Mouse (Mus musculus): ENCODE measurements around the gene Slc22a4. TPM values are rescaled to one million over a fixed set of nuclear protein-coding genes. Genes with fewer than 3 reads are reported as not detected.

Slc22a4 gene
- polyA plus RNA-seq, 1 experiment from 2014 or later = 0.26 TPM

DNA sequence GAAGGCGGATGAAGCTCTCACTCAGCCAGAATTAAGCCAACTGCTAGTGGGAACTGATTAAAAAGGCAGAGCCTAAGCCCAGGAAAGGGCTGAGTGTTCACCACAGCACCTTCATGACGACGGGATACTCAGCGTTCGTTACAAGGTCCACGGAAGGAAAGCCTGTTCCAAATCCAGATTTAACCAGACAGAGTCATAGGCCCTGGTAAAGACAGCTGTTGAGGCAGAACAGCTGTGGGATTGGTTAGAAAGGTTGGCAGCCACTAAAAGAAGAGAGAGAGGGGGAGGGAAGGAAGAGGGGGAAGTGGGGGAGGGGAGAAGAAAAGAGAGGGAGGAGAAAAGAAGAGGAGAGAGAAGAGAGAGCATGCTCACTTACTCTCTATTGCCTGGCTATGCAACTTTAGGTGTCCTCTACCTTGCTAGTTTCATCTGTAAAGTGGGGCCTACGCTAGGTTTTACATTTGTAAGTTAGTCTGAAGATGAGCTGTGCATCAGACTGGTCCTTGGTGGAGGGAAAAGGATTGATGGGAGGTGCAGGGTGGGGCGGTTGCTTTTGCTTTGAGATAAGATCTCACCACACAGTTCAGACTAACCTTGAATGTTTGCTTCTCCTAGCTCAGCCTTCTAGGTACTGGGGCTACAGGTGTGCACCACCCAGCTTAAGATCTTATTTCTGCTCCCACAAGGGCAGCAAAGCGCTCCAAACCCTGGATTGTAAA, 35.0 kb upstream of the Slc22a4 start:
- Histone ChIP-seq H3K9me3 (ENCODE audit: control insufficient read depth, low read length) (no peaks in the 10 kb centered on the region), H3K4me3 (ENCODE audit: control insufficient read depth in 1 of 2, insufficient read depth in 1 of 2, low read depth in 1 of 2, low read length in 2 of 2) (no peak overlapping the region), H3K36me3 (ENCODE audit: control insufficient read depth, insufficient read depth, low read length) (no peaks in the 10 kb centered on the region), H3K9ac (ENCODE audit: low read length) (no peak overlapping the region), H3K27me3 (ENCODE audit: control insufficient read depth, insufficient read depth, low read length) (peaks cover 14% of the 10 kb centered on the region), H3K4me2 (ENCODE audit: low read length) (no peak overlapping the region), H3K4me1 (ENCODE audit: control insufficient read depth in 2 of 2, insufficient read depth in 2 of 2, low read length in 2 of 2) (peaks cover 36 to 52% of the 10 kb centered on the region in 2 experiments), H3K27ac (replicated peaks in 1 of 2; ENCODE audit: control insufficient read depth in 1 of 2, insufficient read depth in 1 of 2, low read depth in 2 of 2, low read length in 2 of 2) (no peak overlapping the region)
- no peak for ATAC-seq (ENCODE audit: insufficient number of reproducible peaks, insufficient read depth, low FRiP score, low read depth)
- WGBS = 69% methylated on average over 9 of the region's 9 CpGs

DNA sequence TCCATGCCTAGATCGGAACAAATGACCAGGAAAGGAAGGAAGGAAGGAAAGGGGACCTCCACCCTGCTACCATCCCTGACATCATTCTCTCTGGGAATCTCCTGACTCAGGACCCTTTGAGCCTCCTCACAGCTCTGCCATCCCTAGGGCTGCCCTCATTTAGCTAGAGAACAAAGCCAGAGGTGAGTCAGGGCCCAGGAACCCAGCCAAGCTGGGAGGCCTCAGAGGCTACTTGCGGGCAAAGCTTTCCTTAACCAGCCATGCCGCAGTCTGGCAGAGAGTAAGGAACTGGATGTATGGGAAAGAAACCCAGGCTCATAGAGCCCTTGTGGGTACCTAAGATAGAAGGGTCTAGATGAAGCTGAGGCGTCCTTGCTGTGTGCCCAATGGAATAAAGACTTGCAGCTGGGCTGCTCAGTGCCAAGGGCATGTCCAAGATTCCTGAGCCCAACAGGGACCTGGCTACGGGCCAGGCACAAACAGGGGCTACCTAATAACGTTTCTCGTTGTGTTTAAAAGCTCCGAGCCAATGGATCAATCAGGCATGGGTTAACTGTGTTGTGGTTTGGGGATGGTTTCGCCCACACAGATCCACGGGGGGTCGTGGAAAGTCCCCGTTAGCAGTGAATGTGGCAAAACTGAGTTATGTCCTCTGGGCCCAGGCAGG, 34.3 kb upstream of the Slc22a4 start:
- 70% methylated on average over 12 of the region's 12 CpGs for WGBS
- peak; percentile 13; the same call in 1 of the 2 replicates for ATAC-seq (ENCODE audit: insufficient number of reproducible peaks, insufficient read depth, low FRiP score, low read depth)
- Histone ChIP-seq H3K4me3 (ENCODE audit: control insufficient read depth in 1 of 2, insufficient read depth in 1 of 2, low read depth in 1 of 2, low read length in 2 of 2) (no peak overlapping the region), H3K27me3 (ENCODE audit: control insufficient read depth, insufficient read depth, low read length) (peaks cover 9% of the 10 kb centered on the region), H3K36me3 (ENCODE audit: control insufficient read depth, insufficient read depth, low read length) (no peaks in the 10 kb centered on the region), H3K4me2 (ENCODE audit: low read length) (no peak overlapping the region), H3K27ac (replicated peaks in 1 of 2; ENCODE audit: control insufficient read depth in 1 of 2, insufficient read depth in 1 of 2, low read depth in 2 of 2, low read length in 2 of 2) (no peak overlapping the region; a peak in 1 of 4 replicates), H3K4me1 (ENCODE audit: control insufficient read depth in 2 of 2, insufficient read depth in 2 of 2, low read length in 2 of 2) (peaks cover 31 to 47% of the 10 kb centered on the region in 2 experiments), H3K9ac (ENCODE audit: low read length) (no peak overlapping the region), H3K9me3 (ENCODE audit: control insufficient read depth, low read length) (no peaks in the 10 kb centered on the region)

DNA sequence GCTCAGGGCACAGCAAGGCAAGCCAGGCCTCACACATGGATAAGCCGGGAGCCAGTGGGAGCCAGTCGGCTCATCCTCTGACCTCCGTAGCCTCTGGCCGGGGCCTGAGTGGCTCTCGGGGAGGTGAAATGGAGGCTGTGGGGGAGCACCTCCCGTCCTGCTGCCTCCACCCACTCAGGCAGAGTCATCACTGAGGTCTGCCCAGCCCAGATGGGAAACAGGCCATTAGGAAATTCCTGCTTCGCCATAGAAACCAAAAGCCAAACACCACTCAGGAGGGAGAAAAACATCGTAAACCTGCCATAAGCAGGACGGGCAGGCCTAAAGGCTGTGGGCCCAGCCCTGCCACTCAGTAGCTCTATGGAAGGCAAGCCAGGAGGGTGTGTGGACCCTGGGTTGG, 32.4 kb upstream of the Slc22a4 start:
- no peaks in the 10 kb centered on the region for H3K27me3 ChIP-seq (ENCODE audit: control insufficient read depth, insufficient read depth, low read length)
- H3K9me3 ChIP-seq (ENCODE audit: control insufficient read depth, low read length) = no peaks in the 10 kb centered on the region
- no peak overlapping the region for H3K4me3 ChIP-seq (ENCODE audit: control insufficient read depth in 1 of 2, insufficient read depth in 1 of 2, low read depth in 1 of 2, low read length in 2 of 2)
- H3K9ac ChIP-seq (ENCODE audit: low read length) = no peak overlapping the region
- H3K4me2 ChIP-seq (ENCODE audit: low read length) = no peak overlapping the region
- ATAC-seq (ENCODE audit: insufficient number of reproducible peaks, insufficient read depth, low FRiP score, low read depth) = no peak
- no peak overlapping the region for H3K27ac ChIP-seq (replicated peaks in 1 of 2; ENCODE audit: control insufficient read depth in 1 of 2, insufficient read depth in 1 of 2, low read depth in 2 of 2, low read length in 2 of 2)
- peaks cover 28 to 41% of the 10 kb centered on the region in 2 experiments for H3K4me1 ChIP-seq (ENCODE audit: control insufficient read depth in 2 of 2, insufficient read depth in 2 of 2, low read length in 2 of 2)
- no peaks in the 10 kb centered on the region for H3K36me3 ChIP-seq (ENCODE audit: control insufficient read depth, insufficient read depth, low read length)
- 51% methylated on average over 9 of the region's 9 CpGs for WGBS

DNA sequence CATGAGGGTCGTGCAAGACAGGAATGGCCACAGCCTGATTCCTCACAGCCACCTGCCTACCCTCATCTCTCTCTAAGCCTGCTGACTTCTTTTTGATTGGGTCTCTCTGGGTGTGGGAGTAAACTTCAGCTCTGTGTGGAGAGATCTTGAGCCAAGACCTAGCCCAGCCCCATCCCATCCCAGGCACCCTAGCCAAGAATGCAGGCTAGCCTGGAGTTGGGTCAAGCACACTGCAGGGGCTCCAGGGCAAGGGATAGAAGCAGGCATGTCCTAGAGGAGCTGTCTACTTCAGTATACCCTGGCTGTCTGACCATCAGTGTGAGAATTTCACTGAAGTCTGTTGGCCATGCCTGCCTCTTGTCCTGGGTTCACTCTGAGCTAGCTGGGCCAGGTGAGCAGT, 31.6 kb upstream of the Slc22a4 start:
- Histone ChIP-seq H3K27ac (replicated peaks in 1 of 2; ENCODE audit: control insufficient read depth in 1 of 2, insufficient read depth in 1 of 2, low read depth in 2 of 2, low read length in 2 of 2) (no peak overlapping the region), H3K4me2 (ENCODE audit: low read length) (no peak overlapping the region), H3K4me1 (ENCODE audit: control insufficient read depth in 2 of 2, insufficient read depth in 2 of 2, low read length in 2 of 2) (peaks cover 24 to 40% of the 10 kb centered on the region in 2 experiments), H3K27me3 (ENCODE audit: control insufficient read depth, insufficient read depth, low read length) (no peaks in the 10 kb centered on the region), H3K9me3 (ENCODE audit: control insufficient read depth, low read length) (no peaks in the 10 kb centered on the region), H3K4me3 (ENCODE audit: control insufficient read depth in 1 of 2, insufficient read depth in 1 of 2, low read depth in 1 of 2, low read length in 2 of 2) (no peak overlapping the region), H3K36me3 (ENCODE audit: control insufficient read depth, insufficient read depth, low read length) (no peaks in the 10 kb centered on the region), H3K9ac (ENCODE audit: low read length) (no peak overlapping the region)
- 60% methylated on average over 1 of the region's 1 CpGs for WGBS
- no peak for ATAC-seq (ENCODE audit: insufficient number of reproducible peaks, insufficient read depth, low FRiP score, low read depth)

DNA sequence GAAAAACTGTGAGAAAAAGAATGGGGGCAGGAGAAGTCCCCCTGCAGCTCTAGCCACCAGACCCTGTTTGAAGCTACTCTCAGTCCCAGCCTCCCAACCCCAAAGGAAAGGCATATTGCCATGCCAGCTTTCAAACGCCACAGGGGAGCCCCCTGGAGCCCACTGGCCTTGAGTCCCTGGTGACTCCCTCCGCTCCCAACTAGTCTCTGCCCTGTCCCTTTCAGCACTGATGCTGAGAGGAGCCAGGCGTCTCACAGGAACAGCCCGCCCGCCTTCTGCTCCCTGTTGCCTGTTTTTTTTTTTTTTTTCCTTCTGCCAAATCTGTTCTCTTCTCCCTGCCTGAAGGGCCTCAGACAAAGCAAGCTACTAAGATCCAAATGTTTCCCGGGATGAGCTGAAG, 30.8 kb upstream of the Slc22a4 start:
- no peak overlapping the region for H3K9ac ChIP-seq (ENCODE audit: low read length)
- no peak for ATAC-seq (ENCODE audit: insufficient number of reproducible peaks, insufficient read depth, low FRiP score, low read depth)
- H3K27ac ChIP-seq (replicated peaks in 1 of 2; ENCODE audit: control insufficient read depth in 1 of 2, insufficient read depth in 1 of 2, low read depth in 2 of 2, low read length in 2 of 2) = no peak overlapping the region
- no peaks in the 10 kb centered on the region for H3K36me3 ChIP-seq (ENCODE audit: control insufficient read depth, insufficient read depth, low read length)
- peaks cover 21 to 33% of the 10 kb centered on the region in 2 experiments for H3K4me1 ChIP-seq (ENCODE audit: control insufficient read depth in 2 of 2, insufficient read depth in 2 of 2, low read length in 2 of 2)
- H3K4me2 ChIP-seq (ENCODE audit: low read length) = no peak overlapping the region
- WGBS = 17% methylated on average over 6 of the region's 6 CpGs
- no peaks in the 10 kb centered on the region for H3K27me3 ChIP-seq (ENCODE audit: control insufficient read depth, insufficient read depth, low read length)
- no peaks in the 10 kb centered on the region for H3K9me3 ChIP-seq (ENCODE audit: control insufficient read depth, low read length)
- no peak overlapping the region for H3K4me3 ChIP-seq (ENCODE audit: control insufficient read depth in 1 of 2, insufficient read depth in 1 of 2, low read depth in 1 of 2, low read length in 2 of 2)

DNA sequence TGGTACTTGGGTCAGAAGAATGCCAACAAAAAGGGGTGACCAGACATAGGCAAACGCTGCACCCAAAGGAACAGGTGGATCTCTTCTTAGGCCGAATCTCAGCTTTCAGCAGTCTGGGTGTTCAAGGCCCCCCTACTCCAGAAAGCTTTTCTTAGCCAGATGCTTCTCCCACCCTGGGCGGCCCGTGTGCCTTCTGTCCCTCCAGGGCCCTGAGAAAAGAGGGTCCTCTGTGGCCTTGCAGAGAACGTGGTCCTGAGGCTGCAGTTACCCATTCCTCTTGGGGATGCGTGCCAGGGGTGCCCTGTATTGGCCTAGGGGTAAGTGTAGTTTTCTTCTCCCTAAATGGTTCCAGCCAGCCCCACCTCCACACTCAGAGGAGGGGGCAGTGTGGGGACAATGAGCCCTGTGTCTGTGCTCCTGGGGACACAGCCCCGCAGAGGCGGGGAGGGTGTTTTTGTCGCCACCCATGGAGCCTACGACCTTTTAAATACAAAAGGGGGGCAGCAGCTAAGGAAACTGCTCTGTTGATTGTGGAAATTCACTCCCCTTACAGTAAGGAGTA, 30.2 kb upstream of the Slc22a4 start:
- no peaks in the 10 kb centered on the region for H3K36me3 ChIP-seq (ENCODE audit: control insufficient read depth, insufficient read depth, low read length)
- no peaks in the 10 kb centered on the region for H3K27me3 ChIP-seq (ENCODE audit: control insufficient read depth, insufficient read depth, low read length)
- H3K27ac ChIP-seq (replicated peaks in 1 of 2; ENCODE audit: control insufficient read depth in 1 of 2, insufficient read depth in 1 of 2, low read depth in 2 of 2, low read length in 2 of 2) = no peak overlapping the region
- no peak overlapping the region for H3K4me2 ChIP-seq (ENCODE audit: low read length)
- ATAC-seq (ENCODE audit: insufficient number of reproducible peaks, insufficient read depth, low FRiP score, low read depth) = no peak
- no peak overlapping the region for H3K9ac ChIP-seq (ENCODE audit: low read length)
- H3K4me1 ChIP-seq (ENCODE audit: control insufficient read depth in 2 of 2, insufficient read depth in 2 of 2, low read length in 2 of 2) = peaks cover 21 to 33% of the 10 kb centered on the region in 2 experiments
- H3K9me3 ChIP-seq (ENCODE audit: control insufficient read depth, low read length) = no peaks in the 10 kb centered on the region
- H3K4me3 ChIP-seq (ENCODE audit: control insufficient read depth in 1 of 2, insufficient read depth in 1 of 2, low read depth in 1 of 2, low read length in 2 of 2) = no peak overlapping the region
- WGBS = 56% methylated on average over 10 of the region's 10 CpGs

DNA sequence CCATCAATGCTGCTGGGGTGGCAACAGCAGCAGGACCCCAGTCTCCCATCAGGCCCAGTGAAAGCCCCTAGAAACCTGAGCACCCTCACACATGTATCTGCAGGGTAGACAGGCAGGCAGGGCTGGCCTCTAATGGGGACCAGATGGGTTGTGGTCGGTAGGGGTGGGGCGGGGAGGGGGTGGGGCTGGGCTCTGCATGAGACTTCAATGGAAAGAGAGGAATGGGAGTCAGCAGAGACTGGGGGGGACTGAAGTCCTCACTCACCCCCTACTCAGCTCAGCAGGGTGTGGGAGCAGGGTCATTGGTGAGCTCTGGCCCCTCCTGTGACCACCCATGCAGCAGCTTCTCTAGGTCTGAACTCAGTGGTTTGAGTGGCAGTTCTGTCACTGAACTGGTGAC, 29.5 kb upstream of the Slc22a4 start:
- Histone ChIP-seq H3K27ac (replicated peaks in 1 of 2; ENCODE audit: control insufficient read depth in 1 of 2, insufficient read depth in 1 of 2, low read depth in 2 of 2, low read length in 2 of 2) (no peak overlapping the region), H3K9me3 (ENCODE audit: control insufficient read depth, low read length) (no peaks in the 10 kb centered on the region), H3K27me3 (ENCODE audit: control insufficient read depth, insufficient read depth, low read length) (no peaks in the 10 kb centered on the region), H3K4me1 (ENCODE audit: control insufficient read depth in 2 of 2, insufficient read depth in 2 of 2, low read length in 2 of 2) (peaks cover 18 to 28% of the 10 kb centered on the region in 2 experiments), H3K9ac (ENCODE audit: low read length) (no peak overlapping the region), H3K4me3 (ENCODE audit: control insufficient read depth in 1 of 2, insufficient read depth in 1 of 2, low read depth in 1 of 2, low read length in 2 of 2) (no peak overlapping the region), H3K36me3 (ENCODE audit: control insufficient read depth, insufficient read depth, low read length) (no peaks in the 10 kb centered on the region), H3K4me2 (ENCODE audit: low read length) (no peak overlapping the region)
- no peak for ATAC-seq (ENCODE audit: insufficient number of reproducible peaks, insufficient read depth, low FRiP score, low read depth)
- 40% methylated on average over 2 of the region's 2 CpGs for WGBS
